Mouse (Mus musculus) MEL-GATA-1-ER (cell line): ENCODE data around the gene Cyp2j6.
"Not testable (repeated sequence)": the region's sequence is repeated elsewhere in the genome, so short reads cannot be mapped to it uniquely, and the experiment has no call there.

Experiments
- DNase-seq: peaks from one replicate; pipeline ENCODE4 v3.0.0-alpha.2; 2012; ENCODE audit warnings: low read depth; ENCODE audit errors: extremely low read depth

The Cyp2j6 gene

DNA sequence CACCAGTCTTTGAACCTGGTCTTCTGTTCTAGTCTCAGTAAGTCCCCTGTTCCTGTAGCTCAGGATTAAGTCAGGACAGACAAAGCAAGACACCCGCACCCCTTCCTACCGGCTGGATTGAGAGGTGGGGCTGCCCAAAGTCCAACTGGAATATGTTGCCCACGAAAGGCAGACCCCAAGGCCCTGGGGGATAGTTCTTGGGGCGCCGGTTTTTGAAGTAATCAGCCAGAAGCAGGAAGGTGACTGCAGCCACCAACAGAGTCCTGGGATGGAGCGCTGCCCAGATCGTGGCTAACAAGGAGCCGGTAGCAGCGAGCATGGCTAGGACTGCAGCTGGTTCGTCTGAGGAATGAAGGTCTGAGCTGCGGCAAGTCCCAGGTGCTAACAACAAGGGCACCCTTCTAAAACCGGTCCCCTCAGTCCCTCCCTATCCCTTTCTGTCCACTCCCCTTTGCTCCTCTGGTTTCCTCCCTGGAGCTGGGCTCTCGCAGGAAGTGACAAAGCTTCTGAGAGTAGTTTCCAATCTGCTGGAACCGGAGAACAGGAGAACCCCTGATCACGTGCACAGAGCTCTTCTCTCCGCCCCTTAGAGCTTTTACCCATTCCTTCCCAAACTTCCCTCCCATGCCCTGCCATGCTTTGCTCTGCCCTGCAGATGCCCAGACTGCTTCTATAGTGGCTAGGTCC lies at the start of gene Cyp2j6:
Gene Cyp2j6, minus strand, starts transcription at position 529 of the 687 bp plus-strand sequence.
- no peak for DNase-seq

- DNase-seq: no peak
Measured at GRCm38 (mm10) chr4:96591791-96592150, 38.3 kb upstream of the Cyp2j6 start.

GRCm38 (mm10) chr4:96590911-96591790 lies 37.7 kb upstream of the Cyp2j6 start, which contains the start of gene Cyp2j9:
Cyp2j9 (minus strand) TSS chr4:96591578.
- no peak for DNase-seq

DNA sequence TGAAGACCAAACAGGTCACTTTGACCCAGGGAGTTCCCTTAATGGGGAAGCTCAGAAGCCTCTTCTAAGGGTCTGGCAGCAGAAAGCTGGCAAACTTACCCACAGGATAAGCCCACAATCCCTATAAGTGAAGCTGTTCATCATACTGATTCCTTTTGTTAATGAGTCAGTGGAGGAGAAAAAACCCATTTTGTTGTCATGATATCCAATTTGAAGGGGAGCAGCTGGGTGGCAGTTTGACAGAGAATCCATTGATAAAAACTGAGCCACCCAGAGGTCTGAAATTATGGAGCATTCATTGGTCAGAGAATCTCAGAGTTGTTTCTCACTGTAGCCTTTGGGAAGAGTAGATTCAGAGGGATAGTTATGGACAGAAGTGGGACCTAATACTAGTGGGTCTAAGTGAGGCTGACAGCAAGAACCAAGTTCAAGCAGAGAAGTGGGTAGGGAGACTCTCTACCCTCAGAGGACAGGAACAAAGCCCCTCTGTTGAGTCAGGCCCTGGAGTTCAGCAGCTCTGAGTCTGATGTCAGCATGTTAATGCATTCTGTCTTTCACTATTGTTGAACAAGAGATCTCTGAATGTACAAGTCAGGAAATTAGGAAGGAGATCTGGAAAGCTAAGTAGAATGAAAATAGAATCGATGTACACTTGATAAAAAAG lies 28.1 kb upstream of the Cyp2j6 start:
- no peak for DNase-seq

DNA sequence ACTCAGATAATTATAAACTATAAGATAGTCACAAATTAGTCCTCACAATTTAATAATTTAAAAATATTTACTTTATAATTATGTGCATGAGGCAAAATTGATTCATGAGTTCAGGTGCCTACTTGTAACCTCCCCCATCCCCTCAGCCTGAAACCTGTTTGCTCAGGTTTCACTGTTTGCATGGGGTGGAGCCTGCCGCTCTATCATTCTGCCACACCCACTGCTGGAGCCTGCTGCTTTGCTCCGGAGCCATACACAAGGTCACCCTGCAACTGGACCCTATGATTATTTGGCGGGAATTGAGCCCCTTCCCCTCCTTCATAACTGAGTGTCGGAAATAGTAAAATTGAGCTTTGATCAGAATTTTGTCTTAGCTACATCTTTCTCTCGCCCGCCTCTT lies 26.9 kb upstream of the Cyp2j6 start:
- DNase-seq: not testable (repeated sequence)

GRCm38 (mm10) chr4:96569442-96569841 lies 16.0 kb upstream of the Cyp2j6 start:
- DNase-seq: no peak

DNA sequence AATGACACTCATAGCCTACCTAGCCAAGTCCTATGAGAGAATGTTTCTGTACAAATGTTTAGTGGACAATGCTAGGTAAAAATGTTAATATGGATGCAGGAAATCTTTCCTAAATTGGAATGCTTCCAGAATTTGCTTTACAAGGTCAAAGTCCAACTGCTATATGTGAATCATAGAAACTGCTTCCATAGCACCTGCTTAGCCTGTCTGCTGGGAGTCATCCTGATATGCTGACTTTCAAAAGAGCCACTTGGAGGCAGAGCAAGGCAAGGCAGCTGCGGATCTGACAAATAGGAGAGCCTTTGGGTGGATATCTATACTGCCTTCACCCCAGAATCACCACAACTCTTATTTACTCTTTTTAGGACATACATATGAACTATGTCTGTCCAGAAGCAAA lies 14.5 kb upstream of the Cyp2j6 start:
- no peak for DNase-seq

- no peak for DNase-seq
Measured at GRCm38 (mm10) chr4:96565808-96566207, 12.3 kb upstream of the Cyp2j6 start.

GRCm38 (mm10) chr4:96560464-96560863 lies 7.0 kb upstream of the Cyp2j6 start:
- no peak for DNase-seq

DNA sequence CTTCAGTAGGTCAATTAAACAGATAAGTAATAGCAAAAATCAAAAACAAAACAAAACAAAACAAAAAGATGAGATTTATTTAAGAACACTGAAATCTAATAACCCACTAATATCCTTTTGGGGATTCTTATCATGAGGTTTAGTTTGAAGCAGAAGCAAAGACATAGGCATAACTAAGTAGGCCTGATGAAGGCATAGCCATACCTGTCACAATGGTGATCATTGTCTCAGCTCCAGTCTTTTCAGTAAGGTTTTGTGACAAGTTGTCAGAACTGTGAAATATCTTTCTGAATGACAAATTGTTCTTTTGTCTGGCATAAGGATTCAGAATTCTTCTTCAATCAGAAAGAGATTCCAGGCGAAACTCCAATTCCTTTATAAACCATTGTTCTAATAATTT lies 6.3 kb upstream of the Cyp2j6 start:
- DNase-seq: no peak

- no peak for DNase-seq
Measured at GRCm38 (mm10) chr4:96551619-96552018, 1.8 kb downstream of the Cyp2j6 start.

GRCm38 (mm10) chr4:96545976-96546375 lies 7.5 kb downstream of the Cyp2j6 start:
- no peak for DNase-seq

GRCm38 (mm10) chr4:96525772-96526171 lies 27.7 kb downstream of the Cyp2j6 start:
- DNase-seq: no peak

GRCm38 (mm10) chr4:96522256-96522655 lies 31.2 kb downstream of the Cyp2j6 start:
- no peak for DNase-seq

DNA sequence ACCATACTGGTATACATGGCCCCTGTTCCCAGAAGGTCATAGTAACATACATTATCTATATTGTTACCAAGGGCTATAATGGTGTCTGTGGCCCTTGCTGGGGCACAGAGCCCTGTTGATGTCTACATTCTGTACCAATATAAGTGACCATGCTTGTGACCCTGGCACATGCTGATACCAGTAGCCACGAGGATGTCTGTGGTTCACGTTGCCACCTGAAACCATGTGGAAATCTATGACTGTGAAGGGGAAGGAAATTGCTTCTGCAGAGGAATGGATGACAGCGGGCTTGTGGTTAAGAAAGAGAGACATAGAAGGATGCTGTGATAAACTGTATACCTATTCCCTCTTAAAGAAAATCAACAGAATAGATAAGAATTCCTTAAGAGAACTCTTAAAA lies 43.4 kb downstream of the Cyp2j6 start:
- DNase-seq: no peak

GRCm38 (mm10) chr4:96507286-96507685 lies 46.2 kb downstream of the Cyp2j6 start, which contains the start of gene Cyp2j8:
Cyp2j8 (minus strand) TSS chr4:96507386.
- DNase-seq: no peak
